In genomic region chr11:116311169-116311568, GRCm38 (mm10) we compare ENCODE assay signal across 19 mouse cellular contexts. TPM values are rescaled to one million over a fixed set of nuclear protein-coding genes. Genes with fewer than 3 reads are reported as not detected.
DNase-seq lines count a peak whose midpoint lies in the region; ATAC-seq lines count a peak whose summit lies in the region.
"Had no signal": no experiment of that assay in that cellular context is flagged by ENCODE, and none has a peak within 500 bp of the region (broad histone marks: within the 10 kb centered on the region; RNA-seq: fewer than 3 reads in every experiment).

No protein-coding gene starts in this region.

- no peaks in the 10 kb centered on the region for H3K27me3 ChIP-seq in forebrain, embryonic 14.5 days (replicated peaks; ENCODE audit: control insufficient read depth, insufficient read depth, low read length)
- H3K27me3 ChIP-seq in forebrain, embryonic 10.5 days (ENCODE audit: poor library complexity, severe bottlenecking): peaks cover 13% of the 10 kb centered on the region; the same call in 1 of the 2 replicates
- no peaks in the 10 kb centered on the region for H3K27me3 ChIP-seq in neural tube, embryonic 14.5 days (ENCODE audit: control insufficient read depth, insufficient read depth, low read length)

- DNase-seq in forebrain, embryonic 14.5 days (ENCODE audit: low spot score): peak; percentile 74
- no peak for DNase-seq in forebrain, embryonic 10.5 days (ENCODE audit: extremely low spot score, low spot score)
- peak; percentile 47 to 71 for DNase-seq in left cerebral cortex, postnatal 14 days (ENCODE audit: low spot score in 2 of 2)
- no peak for DNase-seq in left cerebral cortex, adult 11 months (ENCODE audit: low spot score)
- DNase-seq in neural tube, embryonic 10.5 days (ENCODE audit: extremely low spot score, low spot score): no peak
- DNase-seq in right cerebral cortex, postnatal 14 days: peak; percentile 41
- DNase-seq in urinary bladder, postnatal 25 days (ENCODE audit: low spot score): no peak
- DNase-seq: cerebellum, adult 8-10 months; kidney, adult 9 months; spleen, adult 18-20 months; thymus, adult 18-20 months had no signal

- no peak overlapping the region for H3K4me2 ChIP-seq in forebrain, embryonic 14.5 days (ENCODE audit: low read length)
- H3K4me2 ChIP-seq in neural tube, embryonic 14.5 days (ENCODE audit: low read depth, low read length): no peak overlapping the region
- H3K4me2 ChIP-seq: midbrain, embryonic 12.5 days had no signal

- no peaks in the 10 kb centered on the region for H3K9me3 ChIP-seq in forebrain, embryonic 14.5 days (replicated peaks; ENCODE audit: control insufficient read depth, low read length)
- no peaks in the 10 kb centered on the region for H3K9me3 ChIP-seq in forebrain, embryonic 10.5 days
- no peaks in the 10 kb centered on the region for H3K9me3 ChIP-seq in neural tube, embryonic 14.5 days (ENCODE audit: control insufficient read depth, low read length)
- H3K9me3 ChIP-seq: G1E; midbrain, embryonic 12.5 days had no signal

- ATAC-seq in forebrain, embryonic 14.5 days: no peak
- ATAC-seq in neural tube, embryonic 14.5 days (ENCODE audit: low read depth): no peak
- ATAC-seq: activated CD4-positive, CD25-positive, alpha-beta regulatory T cell, adult 4 months had no signal

- H3K9ac ChIP-seq in forebrain, embryonic 14.5 days (ENCODE audit: low read length): no peak overlapping the region
- H3K9ac ChIP-seq in neural tube, embryonic 14.5 days (replicated peaks; ENCODE audit: low read depth, low read length): no peak overlapping the region
- H3K9ac ChIP-seq: midbrain, embryonic 12.5 days had no signal

- no peaks in the 10 kb centered on the region for H3K36me3 ChIP-seq in forebrain, embryonic 14.5 days (ENCODE audit: control insufficient read depth, insufficient read depth, low read length)
- no peaks in the 10 kb centered on the region for H3K36me3 ChIP-seq in forebrain, embryonic 10.5 days (replicated peaks)
- no peaks in the 10 kb centered on the region for H3K36me3 ChIP-seq in neural tube, embryonic 14.5 days (ENCODE audit: control insufficient read depth, insufficient read depth, low read length)
- H3K36me3 ChIP-seq: G1E; midbrain, embryonic 12.5 days had no signal

- H3K4me1 ChIP-seq in forebrain, embryonic 14.5 days (ENCODE audit: control insufficient read depth, insufficient read depth, low read length): 0 out of 2 replicates have a peak, but pooled peaks cover 4% of the 10 kb centered on the region
- H3K4me1 ChIP-seq in forebrain, embryonic 10.5 days: peaks cover 15% of the 10 kb centered on the region
- no peaks in the 10 kb centered on the region for H3K4me1 ChIP-seq in neural tube, embryonic 14.5 days (ENCODE audit: control insufficient read depth, insufficient read depth, low read length)

- intact Hi-C loops in left cerebral cortex, postnatal 14 days (cut with DNase I): no loop called here

- peak overlapping the region; percentile 44; the same call in 1 of the 2 replicates for H3K27ac ChIP-seq in forebrain, embryonic 14.5 days (ENCODE audit: low read depth, low read length)
- no peak overlapping the region for H3K27ac ChIP-seq in forebrain, embryonic 10.5 days
- peak overlapping the region; percentile 25; the same call in 1 of the 2 replicates for H3K27ac ChIP-seq in neural tube, embryonic 14.5 days (ENCODE audit: low read depth, low read length)
- H3K27ac ChIP-seq: layer of hippocampus, adult 2 months; midbrain, embryonic 12.5 days had no signal

- WGBS in forebrain, embryonic 14.5 days: 37% methylated on average over 8 of the region's 8 CpGs
- WGBS in forebrain, embryonic 10.5 days: 71% methylated on average over 8 of the region's 8 CpGs
- 34% methylated on average over 8 of the region's 8 CpGs for WGBS in neural tube, embryonic 14.5 days

- no peak overlapping the region for H3K4me3 ChIP-seq in forebrain, embryonic 14.5 days (ENCODE audit: low read depth, low read length)
- H3K4me3 ChIP-seq in forebrain, embryonic 10.5 days: no peak overlapping the region
- H3K4me3 ChIP-seq in neural tube, embryonic 14.5 days (ENCODE audit: low read depth, low read length): no peak overlapping the region
- H3K4me3 ChIP-seq: layer of hippocampus, adult 2 months; midbrain, embryonic 12.5 days had no signal

RNA-seq across cellular contexts. Expression of gene Exoc7, which starts 4.1 kb away (rescaled TPM):
- 107 and 114 TPM in 2 replicates for polyA plus RNA-seq in forebrain, embryonic 14.5 days (2014; fragmentation: Nextera tagmentation; extraction: Ambion mirVana)
- 56.5 and 60.5 TPM in 2 replicates for polyA plus RNA-seq in forebrain, embryonic 10.5 days (2016; fragmentation: Nextera tagmentation; extraction: Ambion mirVana)
- total RNA-seq in left cerebral cortex, postnatal 14 days (2021): 100 to 1,000 TPM in 1 of 2 experiments, 10 to 100 TPM in 1; 92.7 to 115 TPM
- 112 and 129 TPM in 2 replicates for polyA plus RNA-seq in neural tube, embryonic 14.5 days (2014; fragmentation: Nextera tagmentation; extraction: Ambion mirVana)

RNA-seq across cellular contexts. Expression of gene Foxj1, which starts 24.0 kb away (rescaled TPM):
- polyA plus RNA-seq in forebrain, embryonic 14.5 days (2014; fragmentation: Nextera tagmentation; extraction: Ambion mirVana): 7.3 and 8.7 TPM in 2 replicates
- polyA plus RNA-seq in forebrain, embryonic 10.5 days (2016; fragmentation: Nextera tagmentation; extraction: Ambion mirVana): 3.3 and 4.4 TPM in 2 replicates
- total RNA-seq in left cerebral cortex, postnatal 14 days (2021): 1 to 10 TPM; 4.2 to 5.5 TPM
- polyA plus RNA-seq in neural tube, embryonic 14.5 days (2014; fragmentation: Nextera tagmentation; extraction: Ambion mirVana): 5.0 and 7.3 TPM in 2 replicates
- total RNA-seq: neutrophil, adult 5-6 weeks had no signal
- polyA plus RNA-seq: activated CD4-positive, CD25-positive, alpha-beta regulatory T cell, adult 4 months had no signal

RNA-seq across cellular contexts. Expression of gene Galr2, which starts 30.4 kb away (rescaled TPM):
- polyA plus RNA-seq in forebrain, embryonic 14.5 days (2014; fragmentation: Nextera tagmentation; extraction: Ambion mirVana): 0.09 and 0.11 TPM in 2 replicates
- polyA plus RNA-seq in forebrain, embryonic 10.5 days (2016; fragmentation: Nextera tagmentation; extraction: Ambion mirVana): 0.07 TPM in 2 replicates
- under 1 TPM in 1 of 2 experiments, not detected in 1; 0.18 TPM for total RNA-seq in left cerebral cortex, postnatal 14 days (2021)
- polyA plus RNA-seq in neural tube, embryonic 14.5 days (2014; fragmentation: Nextera tagmentation; extraction: Ambion mirVana): 0.22 and 0.46 TPM in 2 replicates
- total RNA-seq: layer of hippocampus, adult 2 months; neutrophil, adult 5-6 weeks had no signal
- polyA plus RNA-seq: activated CD4-positive, CD25-positive, alpha-beta regulatory T cell, adult 4 months; G1E; heart, embryonic 14.5 days; liver, embryonic 16.5 days had no signal

RNA-seq across cellular contexts. Expression of gene Srp68, which starts 37.2 kb away (rescaled TPM):
- 53.2 and 60.4 TPM in 2 replicates for polyA plus RNA-seq in forebrain, embryonic 14.5 days (2014; fragmentation: Nextera tagmentation; extraction: Ambion mirVana)
- polyA plus RNA-seq in forebrain, embryonic 10.5 days (2016; fragmentation: Nextera tagmentation; extraction: Ambion mirVana): 99.3 and 105 TPM in 2 replicates
- 10 to 100 TPM; 52.0 to 56.4 TPM for total RNA-seq in left cerebral cortex, postnatal 14 days (2021)
- polyA plus RNA-seq in neural tube, embryonic 14.5 days (2014; fragmentation: Nextera tagmentation; extraction: Ambion mirVana): 52.0 and 57.2 TPM in 2 replicates

Comparison
In these comparisons a context has a peak if more than half of its experiments do, and no peak if none do; other contexts are left out.
1. DNase-seq: peak in forebrain, embryonic 14.5 days (single experiment), left cerebral cortex, postnatal 14 days (2 of 2) and right cerebral cortex, postnatal 14 days (single experiment); none in forebrain, embryonic 10.5 days (single experiment), left cerebral cortex, adult 11 months (single experiment), neural tube, embryonic 10.5 days (single experiment) and urinary bladder, postnatal 25 days (single experiment).